Mouse (Mus musculus): ENCODE measurements around the gene Ttll6.

Gene Ttll6

GRCm38 (mm10) chr11:96168125-96168524, 34.5 kb downstream of the Ttll6 start:
- DNase-seq (ENCODE audit: low spot score in 2 of 2) = no peak

GRCm38 (mm10) chr11:96169016-96169415, 35.4 kb downstream of the Ttll6 start:
- DNase-seq (ENCODE audit: low spot score in 2 of 2) = no peak

- no peak for DNase-seq (ENCODE audit: low spot score in 2 of 2)
These were observed 37.3 kb downstream of the Ttll6 start for GRCm38 (mm10) chr11:96170711-96171379.

- no peak for DNase-seq (ENCODE audit: low spot score in 2 of 2)
These were observed 38.0 kb downstream of the Ttll6 start for GRCm38 (mm10) chr11:96171601-96172000.

GRCm38 (mm10) chr11:96172511-96173287, 39.1 kb downstream of the Ttll6 start:
- DNase-seq (ENCODE audit: low spot score in 2 of 2) = no peak

GRCm38 (mm10) chr11:96173288-96173840, 39.8 kb downstream of the Ttll6 start:
- DNase-seq (ENCODE audit: low spot score in 2 of 2) = no peak

GRCm38 (mm10) chr11:96174881-96175280, 41.3 kb downstream of the Ttll6 start:
- no peak for DNase-seq (ENCODE audit: low spot score in 2 of 2)

GRCm38 (mm10) chr11:96175511-96175910, 41.9 kb downstream of the Ttll6 start:
- DNase-seq (ENCODE audit: low spot score in 2 of 2) = no peak

GRCm38 (mm10) chr11:96175951-96176530, 42.5 kb downstream of the Ttll6 start:
- no peak for DNase-seq (ENCODE audit: low spot score in 2 of 2)

- DNase-seq (ENCODE audit: low spot score in 2 of 2) = no peak
These were observed 43.3 kb downstream of the Ttll6 start for GRCm38 (mm10) chr11:96176841-96177240.

- no peak for DNase-seq (ENCODE audit: low spot score in 2 of 2)
These were observed 44.1 kb downstream of the Ttll6 start for GRCm38 (mm10) chr11:96177546-96178174.

- DNase-seq (ENCODE audit: low spot score in 2 of 2) = no peak
These were observed 44.8 kb downstream of the Ttll6 start for GRCm38 (mm10) chr11:96178356-96178755.

GRCm38 (mm10) chr11:96178911-96179503, 45.4 kb downstream of the Ttll6 start:
- no peak for DNase-seq (ENCODE audit: low spot score in 2 of 2)

- no peak for DNase-seq (ENCODE audit: low spot score in 2 of 2)
These were observed 47.5 kb downstream of the Ttll6 start for GRCm38 (mm10) chr11:96181061-96181460.

- DNase-seq (ENCODE audit: low spot score in 2 of 2) = no peak
These were observed 50.6 kb downstream of the Ttll6 start for GRCm38 (mm10) chr11:96184233-96184632.

- no peak for DNase-seq (ENCODE audit: low spot score in 2 of 2)
These were observed 53.7 kb downstream of the Ttll6 start for GRCm38 (mm10) chr11:96187321-96187720.

GRCm38 (mm10) chr11:96189810-96190522, 56.4 kb downstream of the Ttll6 start:
- no peak for DNase-seq (ENCODE audit: low spot score in 2 of 2)

- DNase-seq (ENCODE audit: low spot score in 2 of 2) = no peak
These were observed 57.5 kb downstream of the Ttll6 start for GRCm38 (mm10) chr11:96191132-96191531.

- no peak for DNase-seq (ENCODE audit: low spot score in 2 of 2)
These were observed 60.2 kb downstream of the Ttll6 start, which contains the start of gene Hoxb13 for GRCm38 (mm10) chr11:96193521-96194400. Gene Hoxb13, plus strand, starts transcription at chr11:96194316.

GRCm38 (mm10) chr11:96194401-96194710, 60.8 kb downstream of the Ttll6 start:
- DNase-seq (ENCODE audit: low spot score in 2 of 2) = no peak

All from natural killer cell, adult 2 months (primary cell).